In the genomic region with DNA sequence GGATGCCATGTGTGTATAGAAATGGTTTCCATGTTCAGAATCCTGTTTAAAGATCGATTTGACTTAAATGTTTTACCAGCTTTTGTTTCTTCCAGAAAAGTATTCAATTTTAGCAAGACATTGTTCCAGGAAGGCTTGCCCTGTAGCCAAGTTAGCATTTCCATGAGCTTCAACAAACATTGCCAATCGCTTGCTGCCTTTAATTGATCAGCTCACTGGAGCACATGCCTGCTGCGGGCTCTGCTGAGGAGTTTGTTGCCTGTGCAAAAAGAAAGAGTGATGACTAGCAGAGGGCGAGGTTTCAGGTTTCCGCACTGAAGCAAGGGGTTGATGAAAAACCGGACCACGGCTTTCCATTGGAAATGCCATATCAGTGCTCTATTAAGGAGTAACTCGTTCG, we compare ENCODE assay signal across 17 mouse cellular contexts. TPM values are rescaled to one million over a fixed set of nuclear protein-coding genes. Genes with fewer than 3 reads are reported as not detected.
"Had no signal": no experiment of that assay in that cellular context is flagged by ENCODE, and none has a peak within 500 bp of the region (broad histone marks: within the 10 kb centered on the region; RNA-seq: fewer than 3 reads in every experiment).

No protein-coding gene starts in this region.

- ATAC-seq: liver, postnatal 0 days; midbrain, embryonic 15.5 days had no signal

- H3K36me3 ChIP-seq: liver, embryonic 13.5 days; lung, embryonic 15.5 days; midbrain, embryonic 15.5 days; neural tube, embryonic 12.5 days; stomach, embryonic 15.5 days had no signal

- H3K9ac ChIP-seq: liver, embryonic 13.5 days; liver, postnatal 0 days; lung, embryonic 15.5 days; midbrain, embryonic 15.5 days; neural tube, embryonic 12.5 days; stomach, embryonic 15.5 days had no signal

- H3K27ac ChIP-seq: kidney, postnatal 0 days; liver, embryonic 13.5 days; lung, embryonic 15.5 days; macrophage; midbrain, embryonic 15.5 days; neural tube, embryonic 12.5 days; stomach, embryonic 15.5 days had no signal

- H3K9me3 ChIP-seq: liver, embryonic 13.5 days; lung, embryonic 15.5 days; megakaryocyte, embryonic 14.5 days; midbrain, embryonic 15.5 days; neural tube, embryonic 12.5 days; stomach, embryonic 15.5 days had no signal

- H3K4me3 ChIP-seq: liver, embryonic 13.5 days; lung, embryonic 15.5 days; megakaryocyte, embryonic 14.5 days; midbrain, embryonic 15.5 days; neural tube, embryonic 12.5 days; stomach, embryonic 15.5 days had no signal

- H3K4me2 ChIP-seq: liver, embryonic 13.5 days; lung, embryonic 15.5 days; midbrain, embryonic 11.5 days; midbrain, embryonic 15.5 days; neural tube, embryonic 12.5 days; stomach, embryonic 15.5 days had no signal

- H3K4me1 ChIP-seq: liver, embryonic 13.5 days had no signal

- H3K27me3 ChIP-seq: liver, embryonic 13.5 days; lung, embryonic 15.5 days; midbrain, embryonic 15.5 days; neural tube, embryonic 12.5 days; stomach, embryonic 15.5 days had no signal

- DNase-seq: liver; liver, embryonic 13.5 days; liver, postnatal 0 days; lung, postnatal 14 days; retina, postnatal 1 day; thymus, adult 2 months; thymus, postnatal 36 days had no signal

RNA-seq across cellular contexts. Expression of a gene that starts 58.0 kb away (rescaled TPM):
- total RNA-seq: monocyte, adult 5-6 weeks; neutrophil, adult 5-6 weeks had no signal
- polyA plus RNA-seq: macrophage had no signal
